Mouse (Mus musculus): ENCODE data around the gene Pelo. TPM values are rescaled to one million over a fixed set of nuclear protein-coding genes. Genes with fewer than 3 reads are reported as not detected.

Pelo gene
- polyA plus RNA-seq, 1 experiment from 2014 or later = 8.0 TPM

Other genes starting within 250 kb of the Pelo start
- gene Itga2, start 158.1 kb downstream of the Pelo start, polyA plus RNA-seq (2014; fragmentation: Nextera tagmentation; extraction: Ambion mirVana) = 0.80 and 2.3 TPM in 2 replicates
- gene Gm49395, start 11.7 kb upstream of the Pelo start, polyA plus RNA-seq (2014; fragmentation: Nextera tagmentation; extraction: Ambion mirVana) = 3.3 and 4.1 TPM in 2 replicates
- 5.7 and 8.0 TPM in 2 replicates for gene Itga1, start 11.8 kb upstream of the Pelo start, polyA plus RNA-seq (2014; fragmentation: Nextera tagmentation; extraction: Ambion mirVana)

Measured in hindbrain, embryonic 11.5 days (tissue).